Mouse (Mus musculus): Measurements from ENCODE around the gene Bfar. TPM values are rescaled to one million over a fixed set of nuclear protein-coding genes. Genes with fewer than 3 reads are reported as not detected.

Bfar gene
- polyA plus RNA-seq (2017; shearing (Covaris generic)): 10 to 100 TPM; 55.7 to 64.6 TPM

GRCm38 (mm10) chr16:13671685-13672385, at the start of gene Bfar, which contains the start of gene 3110001I22Rik:
Bfar (plus strand) TSS chr16:13671858.
3110001I22Rik (plus strand) TSS chr16:13671929.

GRCm38 (mm10) chr16:13667878-13668343, 3.7 kb upstream of the Bfar start, which contains the start of gene Parn:
Parn (minus strand) TSS chr16:13668170.

GRCm38 (mm10) chr16:13730285-13731255, 58.9 kb downstream of the Bfar start, which contains the start of gene Pla2g10:
Pla2g10 (minus strand) TSS chr16:13730983.

Other genes with a start within 250 kb of the Bfar start
- gene Parn, start 3.7 kb upstream of the Bfar start, polyA plus RNA-seq (2017; shearing (Covaris generic)): 10 to 100 TPM; 50.8 to 53.7 TPM
- 10 to 100 TPM; 11.3 to 12.6 TPM for gene 3110001I22Rik, start 71 bp downstream of the Bfar start, polyA plus RNA-seq (2017; shearing (Covaris generic))
- gene Pla2g10, start 59.1 kb downstream of the Bfar start, polyA plus RNA-seq (2017; shearing (Covaris generic)): 1 to 10 TPM in 1 of 2 experiments, under 1 TPM in 1; 0.52 to 2.7 TPM
- 10 to 100 TPM; 35.7 to 43.4 TPM for gene Rrn3, start 108.8 kb downstream of the Bfar start, polyA plus RNA-seq (2017; shearing (Covaris generic))
- gene Ntan1, start 147.0 kb downstream of the Bfar start, polyA plus RNA-seq (2017; shearing (Covaris generic)): 100 to 1,000 TPM; 126 to 181 TPM
- gene Pdxdc1, start 231.3 kb downstream of the Bfar start, polyA plus RNA-seq (2017; shearing (Covaris generic)): 10 to 100 TPM; 50.2 to 51.5 TPM
- 1 to 10 TPM in 1 of 2 experiments, under 1 TPM in 1; 0.66 to 3.4 TPM for gene Mpv17l, start 231.3 kb downstream of the Bfar start, polyA plus RNA-seq (2017; shearing (Covaris generic))